Mouse (Mus musculus) liver (tissue): ENCODE data around the gene Mif4gd.

Experiments
- DNase-seq: peaks from one replicate; pipeline ENCODE4 v3.0.0-alpha.2; 2020; ENCODE audit warnings: mixed read lengths

Gene Mif4gd

DNA sequence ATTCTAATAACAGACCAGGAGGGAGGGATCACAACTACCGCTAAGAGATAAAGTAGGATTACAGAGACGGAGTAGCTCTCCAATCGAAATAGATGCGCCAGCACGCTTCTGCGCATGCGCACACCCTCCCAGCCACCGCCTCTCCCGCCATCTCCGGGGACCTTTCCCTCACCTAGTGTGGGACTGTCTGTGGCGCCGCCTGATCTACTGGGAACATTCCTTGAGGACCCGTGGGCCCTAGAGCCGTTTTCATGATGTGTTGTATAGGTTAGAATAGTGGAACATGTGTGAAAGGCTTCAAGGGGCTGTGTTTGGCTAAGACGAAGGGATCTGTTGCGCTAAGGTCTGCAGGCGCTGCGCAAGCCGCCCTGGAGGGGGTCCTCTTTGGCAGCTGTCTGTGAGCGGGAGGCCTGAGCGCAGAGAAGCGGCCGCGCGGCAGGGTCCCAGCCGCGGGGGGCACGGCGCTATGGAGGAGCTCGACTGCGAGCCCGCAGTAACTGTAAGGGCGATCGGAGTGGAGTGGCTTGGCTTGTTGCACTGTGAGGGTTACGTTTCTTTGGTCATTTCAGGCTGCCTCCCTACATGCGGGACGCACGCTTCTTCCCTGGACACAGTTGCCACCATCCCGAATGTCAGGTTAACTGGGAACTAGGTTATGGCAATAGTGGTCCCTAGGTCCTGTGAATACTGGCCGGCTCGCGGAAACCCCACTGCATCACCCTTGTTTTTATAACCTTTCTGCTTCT, 48.5 kb downstream of the Mif4gd start, which contains the start of gene Nup85:
TSS of gene Nup85 (plus strand) at position 371 of the 746 bp plus-strand sequence.
- peak; percentile 99 for DNase-seq

DNA sequence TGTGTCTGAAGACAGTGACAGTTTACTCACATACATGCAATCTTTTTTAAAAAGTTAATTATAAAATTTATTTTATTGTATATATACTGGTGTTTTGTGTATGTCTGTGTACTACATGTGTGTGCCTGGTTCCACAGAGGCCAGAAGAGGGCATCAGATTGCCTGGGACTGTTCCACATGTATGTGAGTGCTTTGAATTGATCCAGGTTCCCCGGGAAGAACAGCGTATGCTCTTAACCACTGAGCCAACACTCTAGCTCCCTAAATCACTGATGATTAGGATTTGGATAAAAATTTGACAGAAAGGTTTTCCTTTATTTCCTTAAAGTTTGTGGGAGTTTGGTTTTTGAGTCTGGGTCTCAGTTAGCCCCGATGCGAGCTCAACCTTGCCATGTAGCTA, 49.4 kb downstream of the Mif4gd start:
- peak; percentile 46 for DNase-seq
